Mouse (Mus musculus) gastrocnemius, adult 18-20 months (tissue): ENCODE measurements at regions not wholly inside any gene's neighbourhood (a gene's known extent, or its start where the extent isn't known, plus 50 kb on each side); places are given as distances from the start of the nearest gene placed in this dataset.

Experiments used
- DNase-seq: peaks from one replicate; pipeline ENCODE4 v3.0.0; 2021; ENCODE audit warnings: low spot score

DNA sequence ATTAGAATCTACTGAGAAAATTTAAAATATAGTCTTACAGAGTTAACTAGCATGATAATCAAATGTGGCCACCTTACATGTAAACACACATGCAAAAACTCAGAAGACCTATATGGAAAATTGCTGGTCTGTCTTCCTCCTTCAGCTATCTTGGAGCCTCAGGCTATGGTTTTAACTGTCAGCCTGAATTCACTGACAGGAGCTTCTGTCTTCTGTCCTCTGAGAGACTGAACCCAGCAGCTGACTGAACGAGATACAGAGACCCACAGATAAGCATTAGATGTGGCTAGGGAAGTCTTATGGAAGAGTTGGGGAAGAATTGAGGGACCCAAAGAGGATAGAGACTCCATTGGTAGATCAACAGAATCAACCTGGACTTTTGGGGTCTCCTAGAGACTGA is 360.0 kb upstream of the Meox2 start:
- DNase-seq, result no peak

GRCm38 (mm10) chr12:36765315-36766058 is 342.9 kb upstream of the Meox2 start:
- DNase-seq, result no peak

DNA sequence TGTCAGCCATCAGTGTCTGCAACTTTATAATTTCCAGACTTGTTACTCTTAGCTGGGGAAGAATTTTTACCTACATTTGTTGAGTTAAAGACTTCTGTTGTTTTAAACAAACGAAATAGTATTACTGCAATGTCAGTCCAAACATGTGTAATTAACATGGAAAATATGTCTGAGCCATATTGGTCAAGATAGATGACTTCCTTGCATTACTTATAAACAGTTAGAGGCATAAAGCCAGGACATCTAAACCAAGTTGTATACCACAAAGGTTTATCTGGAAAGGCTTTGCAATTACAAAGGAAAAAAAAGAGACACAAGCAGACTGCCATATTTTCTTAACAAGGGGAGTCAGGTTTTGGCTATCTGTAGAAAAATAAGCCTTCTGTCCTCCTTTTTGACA is 342.2 kb upstream of the Meox2 start:
- DNase-seq, result no peak

- no peak for DNase-seq
These were observed 327.6 kb upstream of the Meox2 start for GRCm38 (mm10) chr12:36780761-36781160.

DNA sequence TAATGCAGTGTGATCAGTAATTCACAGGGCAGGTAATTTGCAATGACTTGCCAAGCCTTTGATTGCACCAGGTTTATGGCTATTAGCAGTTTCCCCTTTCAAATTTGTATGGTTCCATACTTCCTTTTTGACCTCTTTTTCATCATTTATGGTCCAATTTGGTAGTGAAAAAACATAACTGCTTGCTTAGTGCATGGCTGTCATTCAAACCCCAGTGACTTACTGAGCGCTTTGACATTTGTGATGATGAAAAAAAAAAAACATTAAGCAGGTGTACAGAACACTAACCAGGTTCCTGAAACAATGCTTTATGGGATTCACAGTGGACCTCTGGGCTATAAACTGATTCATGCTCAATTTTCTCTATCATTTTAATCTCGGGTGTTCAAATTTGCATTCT is 317.5 kb upstream of the Meox2 start:
- no peak for DNase-seq

DNA sequence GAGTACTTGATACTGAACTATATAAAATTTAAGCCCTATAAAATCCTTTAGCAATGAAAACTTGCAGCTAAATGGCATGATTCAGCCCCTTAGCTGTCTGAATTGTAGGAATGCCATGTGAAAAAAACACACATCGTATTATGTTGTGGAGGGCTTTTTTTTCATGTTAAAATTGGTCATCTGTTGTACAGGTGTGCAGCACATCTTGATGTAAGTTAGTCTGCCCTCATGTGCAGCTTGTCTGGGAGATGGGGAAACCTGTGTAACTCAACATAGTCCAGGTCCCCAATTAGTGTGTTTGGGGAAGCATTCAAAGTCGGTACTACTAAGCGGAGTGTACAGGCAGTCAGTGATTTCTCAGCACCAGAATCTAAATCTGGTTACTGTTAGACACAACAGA is 316.9 kb upstream of the Meox2 start:
- DNase-seq, result no peak

DNA sequence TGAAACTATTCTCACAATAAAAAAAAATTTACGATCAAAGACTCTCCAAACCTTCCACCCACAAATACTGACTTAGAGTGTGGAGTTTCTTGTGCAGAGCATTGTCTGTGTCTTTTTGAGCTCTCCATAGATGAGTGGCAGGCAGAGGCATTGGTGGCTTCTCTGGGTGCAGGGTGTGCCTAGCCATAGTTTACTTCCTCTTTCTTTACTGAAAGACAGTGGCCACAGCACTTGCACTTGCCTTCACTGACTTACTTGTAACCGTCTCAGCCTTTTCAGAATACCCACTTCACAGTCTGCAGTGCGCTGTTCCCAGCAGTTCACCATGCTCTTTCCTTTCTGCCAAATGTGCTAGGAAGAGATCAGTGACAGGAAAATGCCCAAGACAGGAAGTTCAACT is 316.1 kb upstream of the Meox2 start:
- no peak for DNase-seq

GRCm38 (mm10) chr12:36793799-36794198 is 314.5 kb upstream of the Meox2 start:
- no peak for DNase-seq

DNA sequence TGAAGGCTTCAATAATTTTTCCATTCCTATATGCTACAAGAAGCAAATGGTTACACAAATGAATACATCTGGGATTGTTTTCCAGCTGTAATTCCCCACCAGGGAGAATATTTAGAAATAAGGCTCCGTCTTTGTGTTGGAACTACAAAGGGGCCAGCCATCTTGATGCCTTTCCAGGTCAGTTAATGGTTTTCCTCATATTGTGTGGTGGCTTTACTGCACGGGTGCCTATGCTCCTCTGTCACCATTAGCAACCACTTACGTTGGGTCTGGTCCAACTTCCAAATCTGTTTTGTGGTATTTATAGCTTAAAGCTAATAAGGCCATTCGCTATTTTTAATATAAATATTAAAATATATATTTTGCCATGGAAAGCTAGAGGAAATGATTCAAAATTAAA is 312.1 kb upstream of the Meox2 start:
- no peak for DNase-seq

DNA sequence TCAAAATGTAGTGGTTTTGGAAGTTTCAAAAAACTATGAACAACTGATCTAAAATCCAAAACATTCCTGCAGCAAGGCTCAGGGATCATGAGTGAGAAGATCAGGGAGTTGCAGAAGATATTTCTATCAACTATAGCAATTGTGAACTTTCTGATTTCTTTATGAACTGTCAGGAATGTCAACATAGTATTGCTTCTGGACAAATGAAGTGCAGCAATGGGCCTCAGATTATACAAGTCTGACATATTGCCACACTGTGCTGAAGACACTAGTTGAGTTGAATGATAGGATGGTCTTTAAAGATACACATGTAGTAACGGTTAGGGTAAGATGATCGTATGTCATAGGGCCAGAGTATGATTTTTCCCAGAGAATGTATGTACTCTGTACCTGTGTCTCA is 290.4 kb upstream of the Meox2 start:
- DNase-seq, result no peak

DNA sequence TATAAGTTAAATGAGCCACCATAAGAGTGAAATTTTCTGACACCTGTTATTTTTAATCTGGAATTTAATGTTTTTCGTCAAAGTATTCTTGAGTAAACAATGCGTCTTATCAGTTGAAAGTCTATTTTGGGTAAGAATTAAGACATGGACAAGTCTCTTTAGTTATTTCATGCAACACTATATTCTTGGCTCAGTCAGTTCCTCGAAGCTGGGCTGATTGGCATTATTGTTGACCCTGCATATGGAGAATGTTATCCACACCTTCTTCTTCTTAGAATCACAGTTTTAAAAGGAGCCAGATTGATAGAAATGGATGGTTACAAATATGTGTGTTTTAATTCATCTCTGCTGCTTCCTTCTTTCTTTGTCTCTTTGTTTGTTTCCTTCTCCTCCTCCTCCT is 289.5 kb upstream of the Meox2 start:
- no peak for DNase-seq

DNA sequence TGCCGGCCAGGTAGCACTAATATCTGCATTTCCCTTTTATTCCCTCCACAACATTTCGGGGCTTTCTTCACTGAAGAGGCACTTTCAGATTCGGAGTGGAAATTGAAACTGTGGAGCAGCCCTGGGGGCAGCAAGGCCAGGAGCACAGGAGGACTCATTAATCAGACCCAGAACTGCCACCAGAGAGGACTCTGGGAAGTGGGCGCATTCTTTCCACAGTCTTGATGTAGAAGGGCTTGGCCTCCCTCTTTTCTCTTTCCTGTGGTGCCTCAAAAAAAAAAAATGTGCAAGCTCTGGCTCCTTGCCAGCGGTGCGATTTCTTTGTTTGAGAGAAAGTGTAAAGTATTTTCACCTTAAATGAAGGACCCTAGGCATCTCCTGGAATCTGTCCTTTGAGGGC is 281.6 kb upstream of the Meox2 start:
- no peak for DNase-seq

GRCm38 (mm10) chr12:36831307-36831997 is 276.9 kb upstream of the Meox2 start:
- DNase-seq, result no peak

DNA sequence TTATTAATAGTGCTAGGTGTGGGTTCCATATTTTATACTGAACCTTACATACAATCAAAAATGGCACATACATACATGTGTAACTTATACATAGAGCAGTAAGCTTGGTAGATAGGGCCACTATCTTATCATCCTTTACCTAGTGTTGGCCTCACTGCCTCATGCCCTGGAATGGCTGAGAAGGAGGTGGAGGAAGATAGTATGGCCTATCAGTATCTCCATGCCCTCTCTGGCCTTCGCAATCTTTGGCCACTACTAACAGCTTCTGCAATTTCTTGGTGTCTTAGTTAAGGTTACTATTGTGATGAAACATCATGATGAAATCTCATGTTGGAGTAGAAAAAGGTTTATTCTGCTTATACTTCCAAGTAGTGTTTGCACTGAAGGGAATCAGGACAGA is 265.4 kb upstream of the Meox2 start:
- DNase-seq, result no peak

DNA sequence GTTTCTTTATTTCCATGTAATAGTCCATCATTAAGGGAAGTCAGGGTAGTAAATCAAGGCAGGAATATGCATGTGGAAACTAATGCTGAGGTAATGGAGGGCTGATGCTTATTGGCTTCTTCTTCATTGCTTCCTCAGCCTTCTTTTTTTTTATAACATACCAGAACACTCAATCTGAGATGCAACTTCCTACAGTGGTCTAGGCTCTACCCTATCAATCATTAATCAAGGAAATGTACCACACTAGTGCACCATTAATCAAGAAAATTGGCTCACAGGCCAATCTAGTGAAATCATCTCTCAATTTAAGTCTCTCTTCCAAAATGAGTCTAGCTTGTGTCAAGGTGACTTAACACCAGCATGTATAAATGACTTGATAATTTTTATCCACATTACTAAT is 263.2 kb upstream of the Meox2 start:
- DNase-seq, result no peak

GRCm38 (mm10) chr12:36849086-36849485 is 259.3 kb upstream of the Meox2 start:
- no peak for DNase-seq

DNA sequence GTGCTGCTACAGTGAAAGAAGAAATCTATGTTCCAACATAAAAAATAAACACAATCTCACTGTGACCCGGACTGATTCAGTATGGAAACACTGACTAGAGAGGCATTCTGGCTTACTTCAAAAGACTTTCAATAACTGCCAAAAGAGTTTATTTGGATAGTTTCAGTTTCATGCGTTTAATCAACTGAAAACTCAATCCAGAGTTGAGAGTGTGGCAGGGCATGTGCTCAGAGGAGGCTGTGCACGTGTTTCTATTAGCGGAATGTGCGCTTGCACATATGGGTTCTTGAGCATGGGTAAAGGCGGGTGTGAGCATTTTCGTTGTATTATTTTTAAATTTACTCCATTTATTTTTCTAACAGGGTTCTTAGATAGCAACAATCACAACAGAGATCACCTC is 245.2 kb upstream of the Meox2 start:
- no peak for DNase-seq

DNA sequence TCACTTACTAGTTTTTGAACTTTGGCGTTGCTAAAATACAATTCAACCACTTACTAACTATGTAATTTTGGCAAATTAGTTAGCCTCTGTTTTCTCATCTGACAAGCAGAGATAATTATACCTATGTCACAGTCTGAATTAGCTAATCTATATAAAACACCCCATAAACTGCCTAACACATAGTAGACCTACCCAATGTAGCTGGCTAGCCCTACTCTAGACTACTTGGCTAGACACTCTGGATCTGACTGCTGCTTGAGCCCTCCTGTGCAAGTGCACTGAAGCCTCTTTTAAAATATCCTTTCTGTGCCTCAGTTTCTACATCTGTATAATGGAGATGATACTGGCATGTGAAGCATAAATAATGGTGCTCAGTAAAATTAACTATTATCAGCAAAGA is 227.6 kb upstream of the Meox2 start:
- DNase-seq, result no peak

GRCm38 (mm10) chr12:36913364-36913763 is 195.0 kb upstream of the Meox2 start:
- no peak for DNase-seq

DNA sequence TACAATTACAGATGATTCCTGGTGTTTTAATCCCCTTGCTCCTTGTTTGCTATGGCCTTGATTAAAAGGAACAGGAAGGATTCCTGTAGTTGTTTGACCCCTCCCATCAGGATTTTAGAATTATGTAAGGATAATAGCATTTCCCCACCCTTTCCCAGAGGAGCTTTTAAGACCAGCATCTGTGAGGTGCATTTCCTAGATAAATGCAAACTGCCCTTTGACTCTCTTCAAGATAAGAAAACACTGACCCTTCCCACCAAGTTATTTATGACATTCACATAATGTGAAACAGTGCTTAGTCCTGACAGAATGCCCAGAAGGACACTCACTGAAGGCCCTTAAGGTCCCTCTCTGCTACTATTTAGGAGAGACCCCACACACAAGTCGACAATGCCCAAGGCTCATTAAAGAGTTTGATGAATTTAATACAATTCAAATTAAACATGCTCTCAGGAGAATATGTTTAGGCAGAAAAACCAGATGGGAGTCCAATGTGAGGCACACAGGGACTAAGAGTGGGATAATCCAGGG is 190.7 kb upstream of the Meox2 start:
- DNase-seq, result no peak

DNA sequence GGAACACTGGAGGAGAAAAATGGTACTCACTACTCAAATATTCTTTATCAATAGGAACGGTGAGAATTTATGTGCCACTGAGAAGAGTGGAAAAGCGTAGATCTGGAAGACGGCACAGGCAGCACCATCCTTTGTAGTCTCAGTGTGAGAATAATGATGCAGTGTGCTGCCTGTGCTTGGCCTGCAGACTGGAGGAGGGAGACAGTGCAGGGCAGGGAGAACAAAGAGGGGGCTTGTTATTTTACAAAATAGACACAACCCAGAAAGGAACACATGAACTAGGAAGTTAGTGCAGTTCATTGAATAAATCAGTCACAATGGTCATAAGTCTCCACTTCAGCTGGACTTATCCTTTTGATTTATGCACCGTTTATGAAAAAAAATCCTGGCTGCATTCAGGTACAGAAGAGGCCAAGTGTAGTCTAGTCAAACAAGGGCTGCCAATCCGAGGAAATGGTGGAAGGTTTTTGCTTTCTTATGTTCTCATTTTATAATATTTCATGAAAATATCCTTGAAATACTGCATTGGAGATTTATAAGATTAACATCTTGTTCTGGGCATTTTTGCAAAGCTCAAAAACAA is 190.0 kb upstream of the Meox2 start:
- DNase-seq, result no peak

- no peak for DNase-seq
These were observed 184.8 kb upstream of the Meox2 start for GRCm38 (mm10) chr12:36923558-36923957.

- DNase-seq, result no peak
These were observed 182.1 kb upstream of the Meox2 start for GRCm38 (mm10) chr12:36926225-36926624.
